Mouse (Mus musculus) heart, adult 2 months (tissue): ENCODE data around the gene Slc25a14.
A peak's percentile ranks its signal among the peaks of the same experiment; 100 is the strongest.

Experiments
- CTCF ChIP-seq: fragments of 200-600 bp; IDR thresholded peaks from 2 replicates; pipeline ENCODE4 v1.8.1; 2022; ENCODE audit warnings: antibody characterized with exemption, mild to moderate bottlenecking, moderate library complexity
- EP300 ChIP-seq: fragments of 200-500 bp; IDR thresholded peaks from 2 replicates; pipeline ENCODE4 v1.6.1; 2011; ENCODE audit warnings: low read depth, low read length, control low read depth; ENCODE audit not compliant: insufficient read depth
- POLR2A ChIP-seq: fragments of 200-500 bp; IDR thresholded peaks from 2 replicates; pipeline ENCODE4 v1.6.1; 2011; ENCODE audit warnings: mild to moderate bottlenecking, low read depth, low read length, control low read depth; ENCODE audit not compliant: insufficient read depth

- TF ChIP-seq POLR2A (no peak), CTCF (peak; percentile 87), EP300 (no peak)
Measured at GRCm38 (mm10) chrX:48683451-48683850, 60.2 kb downstream of the Slc25a14 start.
